Mouse (Mus musculus) embryonic fibroblast, embryonic 13.5 days (primary cell): Measurements from ENCODE around the gene Gstp2.

ENCODE experiments used
- CTCF ChIP-seq: IDR thresholded peaks from 2 replicates; pipeline ENCODE4 v1.5.1; 2011; ENCODE audit warnings: mild to moderate bottlenecking, control low read depth, low read length, moderate library complexity, borderline replicate concordance; ENCODE audit not compliant: insufficient read depth
- POLR2A ChIP-seq: IDR thresholded peaks from 2 replicates; pipeline ENCODE4 v1.6.1; 2011; ENCODE audit warnings: low read depth, mild to moderate bottlenecking, control low read depth, low read length, moderate library complexity

- no peak for TF ChIP-seq POLR2A
- TF ChIP-seq CTCF, result no peak
Measured at GRCm38 (mm10) chr19:3998335-3998734, 47.5 kb downstream of the Gstp2 start.
